Mouse (Mus musculus): ENCODE measurements around the gene Zswim1. TPM values are rescaled to one million over a fixed set of nuclear protein-coding genes. Genes with fewer than 3 reads are reported as not detected.
A peak's percentile ranks its signal among the peaks of the same experiment; 100 is the strongest.
"Not testable (repeated sequence)": the region's sequence is repeated elsewhere in the genome, so short reads cannot be mapped to it uniquely, and the experiment has no call there.

The Zswim1 gene
- polyA plus RNA-seq, 1 experiment from 2014 or later: 20.3 TPM

DNA sequence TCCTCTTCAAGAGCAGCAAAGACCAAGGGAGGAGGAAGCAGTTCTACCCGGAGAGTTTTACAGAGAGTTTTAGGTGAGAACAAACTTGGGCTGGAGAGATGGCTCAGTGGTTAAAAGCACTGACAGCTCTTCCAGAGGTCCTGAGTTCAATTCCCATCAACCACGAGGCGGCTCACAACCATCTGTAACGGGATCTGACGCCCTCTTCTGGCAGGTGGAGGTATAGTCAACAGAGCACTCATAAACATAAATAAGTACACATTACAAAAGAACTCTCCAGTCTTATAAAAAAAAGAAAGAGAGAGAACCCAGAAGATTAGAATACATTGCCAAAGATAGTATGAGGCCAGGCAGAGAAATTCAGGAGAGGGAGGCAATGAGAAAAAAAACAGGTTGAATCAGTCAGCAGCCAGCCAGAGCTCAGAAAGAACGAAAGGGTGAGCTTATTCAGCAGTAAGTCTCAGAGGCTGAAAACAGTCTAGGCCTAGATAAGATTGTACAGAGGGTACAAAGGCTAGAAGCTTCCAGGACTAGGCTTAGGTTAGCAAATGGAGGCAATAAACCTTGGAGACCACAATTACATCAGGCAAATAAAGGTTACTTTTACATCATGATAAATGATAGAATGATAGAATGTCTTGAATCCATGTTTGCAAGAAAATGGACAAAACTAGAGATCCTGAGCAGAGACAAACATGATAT is 49.3 kb downstream of the Zswim1 start:
- ATAC-seq (ENCODE audit: insufficient number of reproducible peaks, insufficient read depth, low FRiP score, low TSS enrichment, low read depth): no peak
- Histone ChIP-seq H3K27me3 (no peaks in the 10 kb centered on the region), H3K9ac (no peak overlapping the region), H3K27ac (no peak overlapping the region), H3K36me3 (no peaks in the 10 kb centered on the region), H3K4me3 (no peak overlapping the region), H3K9me3 (peaks cover 9% of the 10 kb centered on the region; the same call in 1 of the 2 replicates), H3K4me1 (peaks cover 20% of the 10 kb centered on the region), H3K4me2 (no peak overlapping the region)
- WGBS: 62% methylated on average over 6 of the region's 6 CpGs

DNA sequence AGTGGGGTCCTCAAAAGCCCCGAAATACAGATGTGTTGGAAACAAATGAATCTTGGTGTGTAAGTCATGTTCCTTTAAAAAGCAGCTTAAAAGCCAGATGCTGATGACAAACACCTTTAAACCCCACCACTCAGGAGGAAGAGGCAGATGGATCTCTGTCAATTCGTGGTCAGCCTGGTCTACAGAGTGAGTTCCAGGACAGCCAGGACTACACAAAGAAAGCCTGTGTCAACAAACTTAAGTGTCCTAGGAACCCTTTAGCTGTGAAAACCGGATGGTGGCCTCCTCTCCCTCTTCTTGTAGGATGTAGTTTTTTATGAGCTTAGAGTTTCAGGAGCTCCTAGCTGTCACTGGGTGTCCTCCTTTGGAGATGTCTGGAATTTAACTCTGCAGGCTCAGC is 51.1 kb downstream of the Zswim1 start:
- H3K4me2 ChIP-seq: no peak overlapping the region; the same call in 1 of the 2 replicates
- H3K9ac ChIP-seq: no peak overlapping the region
- peaks cover 26% of the 10 kb centered on the region for H3K4me1 ChIP-seq
- no peak overlapping the region for H3K4me3 ChIP-seq
- no peaks in the 10 kb centered on the region for H3K27me3 ChIP-seq
- no peaks in the 10 kb centered on the region for H3K9me3 ChIP-seq
- peak overlapping the region; percentile 81 for H3K27ac ChIP-seq
- 66% methylated on average over 3 of the region's 3 CpGs for WGBS
- H3K36me3 ChIP-seq: no peaks in the 10 kb centered on the region
- ATAC-seq (ENCODE audit: insufficient number of reproducible peaks, insufficient read depth, low FRiP score, low TSS enrichment, low read depth): no peak

DNA sequence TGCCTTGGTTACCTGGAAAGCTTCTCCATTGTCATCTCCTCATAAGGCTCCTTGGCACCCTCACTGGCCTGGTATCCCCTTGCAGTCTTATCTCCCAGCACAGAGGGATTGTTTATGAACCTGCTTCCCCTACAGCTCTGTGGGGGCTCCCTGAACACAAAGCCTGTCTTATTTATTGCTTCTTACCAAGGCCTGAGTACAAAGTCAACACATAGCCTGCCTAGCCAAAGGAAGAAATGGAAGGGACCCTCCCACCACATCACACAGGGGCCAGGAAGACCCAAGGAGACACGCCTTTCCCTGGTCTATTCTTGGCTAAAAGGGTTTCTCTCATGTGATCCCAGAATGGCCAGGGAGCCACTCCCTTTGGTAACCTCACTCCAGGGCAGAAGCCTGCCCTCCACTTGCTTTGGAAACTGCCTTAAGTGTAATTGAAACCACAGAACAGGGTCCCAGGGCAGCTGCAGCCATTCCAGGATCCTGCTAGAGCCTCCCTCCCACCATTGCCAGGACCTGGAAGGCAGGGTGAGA is 51.8 kb downstream of the Zswim1 start:
- Histone ChIP-seq H3K4me3 (no peak overlapping the region), H3K27me3 (no peaks in the 10 kb centered on the region), H3K4me1 (peaks cover 26% of the 10 kb centered on the region), H3K4me2 (no peak overlapping the region; the same call in 1 of the 2 replicates), H3K9me3 (no peaks in the 10 kb centered on the region), H3K27ac (peak overlapping the region; percentile 81), H3K36me3 (no peaks in the 10 kb centered on the region), H3K9ac (no peak overlapping the region)
- 12% methylated on average over 1 of the region's 1 CpGs for WGBS
- ATAC-seq (ENCODE audit: insufficient number of reproducible peaks, insufficient read depth, low FRiP score, low TSS enrichment, low read depth): no peak

DNA sequence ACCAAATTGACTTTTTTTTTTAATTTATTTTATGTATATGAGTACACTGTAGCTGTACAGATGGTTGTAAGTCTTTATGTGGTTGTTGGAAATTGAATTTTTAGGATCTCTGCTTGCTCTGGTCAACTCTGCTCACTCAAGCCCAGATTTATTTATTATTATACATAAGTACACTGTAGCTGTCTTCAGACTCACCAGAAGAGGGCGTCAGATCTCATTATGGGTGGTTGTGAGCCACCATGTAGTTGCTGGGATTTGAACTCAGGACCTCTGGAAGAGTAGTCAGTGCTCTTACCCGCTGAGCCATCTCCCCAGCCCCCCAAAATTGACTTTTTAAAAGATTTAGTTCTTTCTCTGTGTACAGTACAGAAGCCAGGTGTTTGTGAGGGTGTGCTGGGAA is 53.2 kb downstream of the Zswim1 start:
- 48% methylated on average over 2 of the region's 2 CpGs for WGBS
- H3K4me2 ChIP-seq; H3K27me3 ChIP-seq; H3K9me3 ChIP-seq; H3K9ac ChIP-seq; H3K4me3 ChIP-seq; ATAC-seq (ENCODE audit: insufficient number of reproducible peaks, insufficient read depth, low FRiP score, low TSS enrichment, low read depth); H3K36me3 ChIP-seq: not testable (repeated sequence)
- Histone ChIP-seq H3K4me1 (peaks cover 32% of the 10 kb centered on the region), H3K27ac (0 out of 2 replicates have a peak overlapping the region, but pooled peaks have one; percentile 81)

Other genes with a start within 250 kb of the Zswim1 start
- gene Spint3, start 249.2 kb upstream of the Zswim1 start, polyA plus RNA-seq (2015; fragmentation: Nextera tagmentation; extraction: Ambion mirVana): not detected in 2 replicates
- 0.80 TPM in 1 of 2 replicates, not detected in the other for gene Wfdc6a, start 237.2 kb upstream of the Zswim1 start, polyA plus RNA-seq (2015; fragmentation: Nextera tagmentation; extraction: Ambion mirVana)
- not detected in 2 replicates for gene Eppin, start 229.1 kb upstream of the Zswim1 start, polyA plus RNA-seq (2015; fragmentation: Nextera tagmentation; extraction: Ambion mirVana)
- not detected in 2 replicates for gene Wfdc6b, start 209.2 kb upstream of the Zswim1 start, polyA plus RNA-seq (2015; fragmentation: Nextera tagmentation; extraction: Ambion mirVana)
- not detected in 2 replicates for gene Wfdc8, start 209.1 kb upstream of the Zswim1 start, polyA plus RNA-seq (2015; fragmentation: Nextera tagmentation; extraction: Ambion mirVana)
- gene Wfdc16, start 183.9 kb upstream of the Zswim1 start, polyA plus RNA-seq (2015; fragmentation: Nextera tagmentation; extraction: Ambion mirVana): not detected in 2 replicates
- gene Wfdc10, start 166.6 kb upstream of the Zswim1 start, polyA plus RNA-seq (2015; fragmentation: Nextera tagmentation; extraction: Ambion mirVana): 0.89 TPM in 1 of 2 replicates, not detected in the other
- not detected in 2 replicates for gene Wfdc9, start 166.1 kb upstream of the Zswim1 start, polyA plus RNA-seq (2015; fragmentation: Nextera tagmentation; extraction: Ambion mirVana)
- gene Wfdc11, start 148.6 kb upstream of the Zswim1 start, polyA plus RNA-seq (2015; fragmentation: Nextera tagmentation; extraction: Ambion mirVana): not detected in 2 replicates
- gene Wfdc13, start 137.6 kb upstream of the Zswim1 start, polyA plus RNA-seq (2015; fragmentation: Nextera tagmentation; extraction: Ambion mirVana): not detected in 2 replicates
- gene Spint4, start 124.2 kb upstream of the Zswim1 start, polyA plus RNA-seq (2015; fragmentation: Nextera tagmentation; extraction: Ambion mirVana): not detected in 2 replicates
- not detected in 2 replicates for gene Spint5, start 107.4 kb upstream of the Zswim1 start, polyA plus RNA-seq (2015; fragmentation: Nextera tagmentation; extraction: Ambion mirVana)
- 0.58 and 0.93 TPM in 2 replicates for gene Wfdc3, start 76.8 kb upstream of the Zswim1 start, polyA plus RNA-seq (2015; fragmentation: Nextera tagmentation; extraction: Ambion mirVana)
- 79.6 and 83.1 TPM in 2 replicates for gene Dnttip1, start 76.7 kb upstream of the Zswim1 start, polyA plus RNA-seq (2015; fragmentation: Nextera tagmentation; extraction: Ambion mirVana)
- gene Ube2c, start 52.8 kb upstream of the Zswim1 start, polyA plus RNA-seq (2015; fragmentation: Nextera tagmentation; extraction: Ambion mirVana): 410 and 448 TPM in 2 replicates
- 16.7 and 17.2 TPM in 2 replicates for gene Tnnc2, start 42.7 kb upstream of the Zswim1 start, polyA plus RNA-seq (2015; fragmentation: Nextera tagmentation; extraction: Ambion mirVana)
- 23.4 and 25.0 TPM in 2 replicates for gene Snx21, start 36.9 kb upstream of the Zswim1 start, polyA plus RNA-seq (2015; fragmentation: Nextera tagmentation; extraction: Ambion mirVana)
- gene Acot8, start 17.8 kb upstream of the Zswim1 start, polyA plus RNA-seq (2015; fragmentation: Nextera tagmentation; extraction: Ambion mirVana): 18.4 and 19.5 TPM in 2 replicates
- gene Zswim3, start 17.6 kb upstream of the Zswim1 start, polyA plus RNA-seq (2015; fragmentation: Nextera tagmentation; extraction: Ambion mirVana): 7.0 and 7.9 TPM in 2 replicates
- not detected in 2 replicates for gene Spata25, start 5.9 kb downstream of the Zswim1 start, polyA plus RNA-seq (2015; fragmentation: Nextera tagmentation; extraction: Ambion mirVana)
- 129 and 139 TPM in 2 replicates for gene Ctsa, start 10.2 kb downstream of the Zswim1 start, polyA plus RNA-seq (2015; fragmentation: Nextera tagmentation; extraction: Ambion mirVana)
- gene Neurl2, start 10.8 kb downstream of the Zswim1 start, polyA plus RNA-seq (2015; fragmentation: Nextera tagmentation; extraction: Ambion mirVana): 8.4 and 9.0 TPM in 2 replicates
- 67.4 and 69.8 TPM in 2 replicates for gene Pltp, start 35.0 kb downstream of the Zswim1 start, polyA plus RNA-seq (2015; fragmentation: Nextera tagmentation; extraction: Ambion mirVana)
- gene Pcif1, start 56.6 kb downstream of the Zswim1 start, polyA plus RNA-seq (2015; fragmentation: Nextera tagmentation; extraction: Ambion mirVana): 78.4 and 78.8 TPM in 2 replicates
- gene Zfp335, start 89.1 kb downstream of the Zswim1 start, polyA plus RNA-seq (2015; fragmentation: Nextera tagmentation; extraction: Ambion mirVana): 15.5 and 16.1 TPM in 2 replicates
- gene Mmp9, start 118.1 kb downstream of the Zswim1 start, polyA plus RNA-seq (2015; fragmentation: Nextera tagmentation; extraction: Ambion mirVana): 16.6 and 23.8 TPM in 2 replicates
- 1.0 and 2.9 TPM in 2 replicates for gene Slc12a5, start 138.1 kb downstream of the Zswim1 start, polyA plus RNA-seq (2015; fragmentation: Nextera tagmentation; extraction: Ambion mirVana)
- gene Ncoa5, start 212.2 kb downstream of the Zswim1 start, polyA plus RNA-seq (2015; fragmentation: Nextera tagmentation; extraction: Ambion mirVana): 94.8 and 95.8 TPM in 2 replicates
- 4.9 and 6.3 TPM in 2 replicates for gene Cd40, start 232.9 kb downstream of the Zswim1 start, polyA plus RNA-seq (2015; fragmentation: Nextera tagmentation; extraction: Ambion mirVana)

Data from embryonic facial prominence, embryonic 13.5 days (tissue).